Mouse (Mus musculus): ENCODE measurements around the gene Nup133.

The Nup133 gene

DNA sequence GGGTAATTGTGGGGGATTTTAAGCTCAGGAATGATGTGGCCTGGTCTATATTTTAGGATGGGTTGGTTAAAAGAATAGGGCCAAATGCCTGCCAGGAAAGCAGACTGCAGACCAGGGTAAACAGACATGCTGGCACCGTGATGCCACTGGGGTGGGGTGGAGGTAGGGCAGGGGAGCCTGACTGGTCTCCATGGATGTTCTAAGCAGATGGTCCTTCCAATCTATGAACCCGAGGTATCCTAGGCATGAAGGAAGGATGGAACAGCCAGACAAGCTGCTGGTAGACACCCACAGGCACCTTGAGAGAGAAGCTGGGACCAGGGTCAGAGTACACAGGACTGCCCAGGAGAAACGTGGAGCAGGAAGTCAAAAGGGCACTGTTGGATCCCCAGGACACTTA lies 101.5 kb downstream of the Nup133 start:
- no peak for DNase-seq (ENCODE audit: low spot score in 2 of 2)

All from thymus, postnatal 10 days (tissue).